Mouse (Mus musculus): Measurements from ENCODE around the gene Sbno1. TPM values are rescaled to one million over a fixed set of nuclear protein-coding genes. Genes with fewer than 3 reads are reported as not detected.
A peak's percentile ranks its signal among the peaks of the same experiment; 100 is the strongest.
"Not testable (repeated sequence)": the region's sequence is repeated elsewhere in the genome, so short reads cannot be mapped to it uniquely, and the experiment has no call there.

Sbno1 gene
- polyA plus RNA-seq, 1 experiment = 46.6 TPM

- Histone ChIP-seq H3K36me3 (ENCODE audit: control insufficient read depth, insufficient read depth, low read length) (no peaks in the 10 kb centered on the region; the same call in 1 of the 2 replicates), H3K4me3 (ENCODE audit: control insufficient read depth, low read depth, low read length) (peak overlapping the region; percentile 23), H3K27me3 (ENCODE audit: control insufficient read depth, insufficient read depth, low read length) (no peaks in the 10 kb centered on the region), H3K27ac (ENCODE audit: control insufficient read depth, insufficient read depth, low read depth, low read length) (no peak overlapping the region), H3K4me1 (ENCODE audit: control insufficient read depth, insufficient read depth, low read length) (peaks cover 20% of the 10 kb centered on the region)
- TF ChIP-seq CTCF (IDR thresholded peaks at IDR 0.05; ENCODE audit: control insufficient read depth, insufficient read depth, insufficient replicate concordance, low read depth, low read length) = no peak
- TF ChIP-seq POLR2A (IDR thresholded peaks at IDR 0.05; ENCODE audit: control insufficient read depth, low read depth, low read length) = no peak
These were observed 76.6 kb downstream of the Sbno1 start for GRCm38 (mm10) chr5:124349196-124349595.

- Histone ChIP-seq H3K27ac (ENCODE audit: control insufficient read depth, insufficient read depth, low read depth, low read length) (no peak overlapping the region), H3K4me3 (ENCODE audit: control insufficient read depth, low read depth, low read length) (no peak overlapping the region), H3K27me3 (ENCODE audit: control insufficient read depth, insufficient read depth, low read length) (no peaks in the 10 kb centered on the region), H3K4me1 (ENCODE audit: control insufficient read depth, insufficient read depth, low read length) (no peaks in the 10 kb centered on the region; the same call in 1 of the 2 replicates), H3K36me3 (ENCODE audit: control insufficient read depth, insufficient read depth, low read length) (no peaks in the 10 kb centered on the region; the same call in 1 of the 2 replicates)
- TF ChIP-seq POLR2A (IDR thresholded peaks at IDR 0.05; ENCODE audit: control insufficient read depth, low read depth, low read length) (no peak), CTCF (IDR thresholded peaks at IDR 0.05; ENCODE audit: control insufficient read depth, insufficient read depth, insufficient replicate concordance, low read depth, low read length) (no peak)
These were observed 82.9 kb downstream of the Sbno1 start for GRCm38 (mm10) chr5:124342897-124343296.

GRCm38 (mm10) chr5:124341753-124342339 is 84.0 kb downstream of the Sbno1 start:
- not testable (repeated sequence) for H3K4me3 ChIP-seq (ENCODE audit: control insufficient read depth, low read depth, low read length); H3K27me3 ChIP-seq (ENCODE audit: control insufficient read depth, insufficient read depth, low read length); H3K27ac ChIP-seq (ENCODE audit: control insufficient read depth, insufficient read depth, low read depth, low read length); H3K4me1 ChIP-seq (ENCODE audit: control insufficient read depth, insufficient read depth, low read length); H3K36me3 ChIP-seq (ENCODE audit: control insufficient read depth, insufficient read depth, low read length)

DNA sequence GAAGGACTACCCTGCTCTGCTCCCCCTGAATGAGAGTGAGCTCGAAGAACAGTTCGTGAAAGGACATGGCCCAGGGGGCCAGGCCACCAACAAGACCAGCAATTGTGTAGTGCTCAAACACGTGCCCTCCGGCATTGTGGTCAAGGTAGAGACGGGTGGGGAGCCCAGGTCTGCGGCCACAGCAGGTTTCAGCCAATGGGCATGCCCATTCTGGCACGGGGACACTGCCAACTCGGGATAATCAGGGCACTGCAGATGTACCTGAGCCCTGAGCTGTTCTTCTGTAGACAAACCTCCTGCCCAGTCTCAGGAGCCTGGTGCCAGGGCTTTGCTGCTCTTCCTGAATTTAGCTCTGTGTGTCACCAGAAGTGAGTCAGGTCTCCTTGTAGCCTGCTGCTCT is 87.0 kb downstream of the Sbno1 start:
- Histone ChIP-seq H3K27ac (ENCODE audit: control insufficient read depth, insufficient read depth, low read depth, low read length) (no peak overlapping the region), H3K4me3 (ENCODE audit: control insufficient read depth, low read depth, low read length) (no peak overlapping the region), H3K36me3 (ENCODE audit: control insufficient read depth, insufficient read depth, low read length) (no peaks in the 10 kb centered on the region), H3K27me3 (ENCODE audit: control insufficient read depth, insufficient read depth, low read length) (no peaks in the 10 kb centered on the region), H3K4me1 (ENCODE audit: control insufficient read depth, insufficient read depth, low read length) (no peaks in the 10 kb centered on the region; the same call in 1 of the 2 replicates)
- TF ChIP-seq POLR2A (IDR thresholded peaks at IDR 0.05; ENCODE audit: control insufficient read depth, low read depth, low read length) = no peak

GRCm38 (mm10) chr5:124337909-124338308 is 87.9 kb downstream of the Sbno1 start:
- H3K4me1 ChIP-seq (ENCODE audit: control insufficient read depth, insufficient read depth, low read length) = no peaks in the 10 kb centered on the region
- no peak overlapping the region for H3K4me3 ChIP-seq (ENCODE audit: control insufficient read depth, low read depth, low read length)
- H3K36me3 ChIP-seq (ENCODE audit: control insufficient read depth, insufficient read depth, low read length) = no peaks in the 10 kb centered on the region
- no peaks in the 10 kb centered on the region for H3K27me3 ChIP-seq (ENCODE audit: control insufficient read depth, insufficient read depth, low read length)
- no peak for TF ChIP-seq POLR2A (IDR thresholded peaks at IDR 0.05; ENCODE audit: control insufficient read depth, low read depth, low read length)
- TF ChIP-seq CTCF (IDR thresholded peaks at IDR 0.05; ENCODE audit: control insufficient read depth, insufficient read depth, insufficient replicate concordance, low read depth, low read length) = no peak
- H3K27ac ChIP-seq (ENCODE audit: control insufficient read depth, insufficient read depth, low read depth, low read length) = no peak overlapping the region

DNA sequence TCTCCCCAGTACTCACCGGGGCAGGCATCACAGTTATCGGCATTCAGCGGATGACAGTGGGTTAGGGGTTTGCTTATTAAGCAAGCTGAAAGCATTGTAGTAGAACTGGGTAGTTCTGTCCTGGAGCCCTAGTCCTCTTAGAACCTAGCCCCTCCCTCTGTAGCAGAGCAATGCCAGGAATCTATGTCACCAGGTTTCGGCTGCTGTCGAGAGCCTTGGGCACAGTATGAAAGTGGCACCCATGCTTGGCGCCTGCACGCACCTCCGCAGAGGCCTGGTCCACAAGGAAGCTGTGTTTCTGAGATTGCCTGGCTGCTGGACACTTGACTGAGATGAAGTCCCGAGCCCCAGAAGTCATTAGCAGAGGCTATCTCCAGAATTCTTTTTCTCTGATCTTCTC is 88.7 kb downstream of the Sbno1 start:
- Histone ChIP-seq H3K27me3 (ENCODE audit: control insufficient read depth, insufficient read depth, low read length) (no peaks in the 10 kb centered on the region), H3K36me3 (ENCODE audit: control insufficient read depth, insufficient read depth, low read length) (no peaks in the 10 kb centered on the region), H3K27ac (ENCODE audit: control insufficient read depth, insufficient read depth, low read depth, low read length) (no peak overlapping the region), H3K4me3 (ENCODE audit: control insufficient read depth, low read depth, low read length) (no peak overlapping the region), H3K4me1 (ENCODE audit: control insufficient read depth, insufficient read depth, low read length) (no peaks in the 10 kb centered on the region)
- TF ChIP-seq CTCF (IDR thresholded peaks at IDR 0.05; ENCODE audit: control insufficient read depth, insufficient read depth, insufficient replicate concordance, low read depth, low read length) = no peak
- TF ChIP-seq POLR2A (IDR thresholded peaks at IDR 0.05; ENCODE audit: control insufficient read depth, low read depth, low read length) = no peak

DNA sequence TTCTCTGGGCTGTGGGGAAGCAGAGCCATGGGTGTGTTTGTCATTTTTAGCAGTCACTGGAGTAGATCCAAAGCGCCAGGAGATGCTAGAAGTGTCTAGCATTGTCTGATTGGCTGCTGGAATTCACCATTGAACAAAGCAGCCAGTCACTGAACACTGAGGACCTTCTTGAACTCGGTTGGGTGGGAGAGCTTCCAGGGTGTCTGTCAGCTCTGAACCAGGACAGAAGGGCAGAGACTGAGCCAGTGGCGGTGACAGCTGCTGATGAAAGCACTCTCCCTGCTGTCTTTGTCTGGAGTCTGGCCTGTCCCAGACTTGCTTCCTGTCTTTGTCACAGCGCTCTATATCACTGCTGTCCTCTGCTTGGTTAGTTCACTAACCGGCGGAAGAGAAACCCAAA is 91.4 kb downstream of the Sbno1 start:
- Histone ChIP-seq H3K27me3 (ENCODE audit: control insufficient read depth, insufficient read depth, low read length) (no peaks in the 10 kb centered on the region), H3K4me3 (ENCODE audit: control insufficient read depth, low read depth, low read length) (no peak overlapping the region), H3K27ac (ENCODE audit: control insufficient read depth, insufficient read depth, low read depth, low read length) (no peak overlapping the region), H3K36me3 (ENCODE audit: control insufficient read depth, insufficient read depth, low read length) (no peaks in the 10 kb centered on the region), H3K4me1 (ENCODE audit: control insufficient read depth, insufficient read depth, low read length) (no peaks in the 10 kb centered on the region)
- TF ChIP-seq CTCF (IDR thresholded peaks at IDR 0.05; ENCODE audit: control insufficient read depth, insufficient read depth, insufficient replicate concordance, low read depth, low read length) (no peak), POLR2A (IDR thresholded peaks at IDR 0.05; ENCODE audit: control insufficient read depth, low read depth, low read length) (no peak)

DNA sequence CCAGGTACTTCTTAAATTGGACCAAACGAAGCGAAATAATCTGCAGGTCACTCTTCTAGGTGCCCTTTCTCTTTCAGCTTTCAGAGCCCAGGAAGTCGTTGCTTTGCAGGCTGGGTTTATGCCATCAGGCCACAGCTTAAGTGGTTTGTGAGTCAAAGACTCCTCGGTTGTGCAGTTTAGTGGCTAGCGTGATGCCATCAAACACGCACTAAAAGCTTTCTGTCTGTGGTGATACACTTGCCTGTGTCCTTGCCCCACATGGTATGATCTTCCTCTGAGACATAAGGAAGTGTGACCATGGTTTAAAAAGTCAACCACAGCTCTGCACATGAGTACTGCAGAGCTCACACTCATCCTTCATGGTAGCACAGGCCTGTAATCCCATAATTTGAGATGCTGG is 95.7 kb downstream of the Sbno1 start:
- H3K4me3 ChIP-seq (ENCODE audit: control insufficient read depth, low read depth, low read length) = peak overlapping the region; percentile 63
- no peaks in the 10 kb centered on the region for H3K27me3 ChIP-seq (ENCODE audit: control insufficient read depth, insufficient read depth, low read length)
- H3K36me3 ChIP-seq (ENCODE audit: control insufficient read depth, insufficient read depth, low read length) = no peaks in the 10 kb centered on the region
- TF ChIP-seq CTCF (IDR thresholded peaks at IDR 0.05; ENCODE audit: control insufficient read depth, insufficient read depth, insufficient replicate concordance, low read depth, low read length) (no peak), POLR2A (IDR thresholded peaks at IDR 0.05; ENCODE audit: control insufficient read depth, low read depth, low read length) (no peak)
- peak overlapping the region; percentile 69 for H3K27ac ChIP-seq (ENCODE audit: control insufficient read depth, insufficient read depth, low read depth, low read length)
- H3K4me1 ChIP-seq (ENCODE audit: control insufficient read depth, insufficient read depth, low read length) = peaks cover 10% of the 10 kb centered on the region
